9 mouse cellular contexts compared by ENCODE assay signal in genomic region chr14:105779349-105779748, GRCm38 (mm10).
A peak's percentile ranks its signal among the peaks of the same experiment; 100 is the strongest.
DNase-seq lines count a peak whose midpoint lies in the region; ATAC-seq and TF ChIP-seq lines count a peak whose summit lies in the region.
"Had no signal": no experiment of that assay in that cellular context is flagged by ENCODE, and none has a peak within 500 bp of the region (broad histone marks: within the 10 kb centered on the region; RNA-seq: fewer than 3 reads in every experiment).

No protein-coding gene starts in this region.

- TF ChIP-seq CTCF in liver, adult 2 months (IDR thresholded peaks at IDR 0.05; ENCODE audit: low read depth, low read length) = no peak

- H3K36me3 ChIP-seq in liver, adult 2 months (ENCODE audit: control insufficient read depth, insufficient read depth, low read length) = no peaks in the 10 kb centered on the region
- H3K36me3 ChIP-seq in liver, embryonic 11.5 days (ENCODE audit: control insufficient read depth, insufficient read depth, low read length) = no peaks in the 10 kb centered on the region
- no peaks in the 10 kb centered on the region for H3K36me3 ChIP-seq in midbrain, embryonic 13.5 days
- H3K36me3 ChIP-seq: heart, embryonic 13.5 days had no signal

- H3K9me3 ChIP-seq in liver, embryonic 11.5 days (ENCODE audit: control insufficient read depth, low read length) = no peaks in the 10 kb centered on the region
- H3K9me3 ChIP-seq in midbrain, embryonic 13.5 days = no peaks in the 10 kb centered on the region
- H3K9me3 ChIP-seq: heart, embryonic 13.5 days had no signal

- H3K4me2 ChIP-seq in liver, embryonic 11.5 days = no peak overlapping the region
- H3K4me2 ChIP-seq in midbrain, embryonic 13.5 days (replicated peaks) = no peak overlapping the region
- H3K4me2 ChIP-seq: heart, embryonic 13.5 days had no signal

- ATAC-seq in liver, embryonic 11.5 days (replicated peaks; ENCODE audit: low FRiP score) = no peak
- ATAC-seq in midbrain, embryonic 13.5 days = no peak
- ATAC-seq in megakaryocyte-erythroid progenitor cell, adult 5-6 weeks (replicated peaks; ENCODE audit: low FRiP score, low TSS enrichment, poor library complexity, severe bottlenecking) = no peak

- DNase-seq in liver, adult 2 months (ENCODE audit: extremely low read depth, low read depth, low spot score) = peak; percentile 57
- no peak for DNase-seq in liver, embryonic 11.5 days (ENCODE audit: low spot score)
- DNase-seq in cerebellum, adult 18-20 months = peak; percentile 63 to 67
- DNase-seq in heart, adult 8-10 months (ENCODE audit: low spot score) = peak; percentile 84
- peak; percentile 14 to 40 for DNase-seq in layer of hippocampus, postnatal 36 days
- peak; percentile 11 to 69 for DNase-seq in right cerebral cortex, postnatal 36 days (ENCODE audit: low spot score in 2 of 2)

- no peaks in the 10 kb centered on the region for H3K27me3 ChIP-seq in liver, adult 2 months (ENCODE audit: control insufficient read depth, insufficient read depth, low read length)
- no peaks in the 10 kb centered on the region for H3K27me3 ChIP-seq in liver, embryonic 11.5 days (replicated peaks; ENCODE audit: control insufficient read depth, insufficient read depth, low read length)
- H3K27me3 ChIP-seq in midbrain, embryonic 13.5 days = no peaks in the 10 kb centered on the region
- H3K27me3 ChIP-seq: heart, embryonic 13.5 days had no signal

- H3K4me1 ChIP-seq in liver, adult 2 months (ENCODE audit: control insufficient read depth, insufficient read depth, low read length) = no peaks in the 10 kb centered on the region
- H3K4me1 ChIP-seq in liver, embryonic 11.5 days (replicated peaks; ENCODE audit: control insufficient read depth, insufficient read depth, low read length) = no peaks in the 10 kb centered on the region
- no peaks in the 10 kb centered on the region for H3K4me1 ChIP-seq in midbrain, embryonic 13.5 days (replicated peaks)
- H3K4me1 ChIP-seq: heart, embryonic 13.5 days had no signal

- 2% methylated on average over 4 of the region's 4 CpGs for WGBS in liver, adult 2 months
- 62% methylated on average over 4 of the region's 4 CpGs for WGBS in liver, embryonic 11.5 days
- WGBS in midbrain, embryonic 13.5 days = 77% methylated on average over 4 of the region's 4 CpGs

- no peak overlapping the region for H3K27ac ChIP-seq in liver, adult 2 months (replicated peaks; ENCODE audit: insufficient read depth, low read depth, low read length)
- no peak overlapping the region for H3K27ac ChIP-seq in liver, embryonic 11.5 days (ENCODE audit: low read depth, low read length)
- no peak overlapping the region for H3K27ac ChIP-seq in midbrain, embryonic 13.5 days
- H3K27ac ChIP-seq: heart, embryonic 13.5 days had no signal

- H3K9ac ChIP-seq in liver, adult 2 months (ENCODE audit: low read depth, low read length) = no peak overlapping the region
- no peak overlapping the region for H3K9ac ChIP-seq in liver, embryonic 11.5 days (ENCODE audit: low read depth, low read length)
- H3K9ac ChIP-seq in midbrain, embryonic 13.5 days (replicated peaks) = no peak overlapping the region
- H3K9ac ChIP-seq: heart, embryonic 13.5 days had no signal

- TF ChIP-seq POLR2A in liver, adult 2 months (IDR thresholded peaks at IDR 0.05; ENCODE audit: extremely low read depth, insufficient read depth, low read length) = no peak

- H3K79me2 ChIP-seq in liver, adult 2 months (ENCODE audit: control insufficient read depth, insufficient read depth, low read length) = no peaks in the 10 kb centered on the region

- H3K4me3 ChIP-seq in liver, adult 2 months (ENCODE audit: insufficient read depth, low read depth, low read length) = no peak overlapping the region
- H3K4me3 ChIP-seq in liver, embryonic 11.5 days (ENCODE audit: low read depth, low read length) = no peak overlapping the region
- no peak overlapping the region for H3K4me3 ChIP-seq in midbrain, embryonic 13.5 days (replicated peaks)
- H3K4me3 ChIP-seq: heart, embryonic 13.5 days had no signal
